Mouse (Mus musculus) heart, postnatal 0 days (tissue): ENCODE data around the gene Olfr523.

Experiments used
- CTCF ChIP-seq: IDR thresholded peaks from 2 replicates; pipeline ENCODE4 v1.5.1; 2016; ENCODE audit warnings: antibody characterized with exemption, control low read depth, low read depth
- EP300 ChIP-seq: IDR thresholded peaks from 2 replicates; pipeline ENCODE4 v1.6.1; 2016; ENCODE audit warnings: antibody characterized with exemption, low read depth

DNA sequence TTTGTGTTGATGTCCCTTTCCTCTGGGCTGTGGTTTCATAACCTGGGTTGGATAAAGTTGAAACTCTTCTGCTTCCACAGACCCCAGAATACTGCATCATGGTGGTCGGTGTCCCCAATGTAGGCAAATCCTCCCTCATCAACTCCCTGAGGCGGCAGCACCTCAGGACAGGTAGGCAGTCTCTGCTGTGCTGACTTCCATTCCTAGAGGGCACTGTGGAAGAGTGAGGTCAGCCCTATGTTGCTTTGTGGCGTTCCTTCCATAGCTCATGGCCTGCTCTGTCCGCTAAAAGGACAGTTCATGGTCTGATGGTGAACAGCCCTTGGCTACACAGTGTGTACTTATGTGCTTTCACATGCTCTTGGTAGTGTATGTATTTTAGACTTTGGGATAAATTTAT is 28.5 kb upstream of the Olfr523 start:
- no peak for TF ChIP-seq EP300
- no peak for TF ChIP-seq CTCF
